Mouse (Mus musculus) cerebellum, postnatal 10 days (tissue): ENCODE results near the gene Cdkn2aip.

Source experiments
- DNase-seq, 2 experiments: peaks; one replicate each; pipeline ENCODE4 v3.0.0; 2021; ENCODE audit warnings: mixed read lengths in 2 of 2

Gene Cdkn2aip

GRCm38 (mm10) chr8:47693119-47693518, 20.6 kb downstream of the Cdkn2aip start:
- DNase-seq = peak; percentile 93 to 97

- DNase-seq = no peak
Observed at GRCm38 (mm10) chr8:47691831-47692230, 21.9 kb downstream of the Cdkn2aip start.

DNA sequence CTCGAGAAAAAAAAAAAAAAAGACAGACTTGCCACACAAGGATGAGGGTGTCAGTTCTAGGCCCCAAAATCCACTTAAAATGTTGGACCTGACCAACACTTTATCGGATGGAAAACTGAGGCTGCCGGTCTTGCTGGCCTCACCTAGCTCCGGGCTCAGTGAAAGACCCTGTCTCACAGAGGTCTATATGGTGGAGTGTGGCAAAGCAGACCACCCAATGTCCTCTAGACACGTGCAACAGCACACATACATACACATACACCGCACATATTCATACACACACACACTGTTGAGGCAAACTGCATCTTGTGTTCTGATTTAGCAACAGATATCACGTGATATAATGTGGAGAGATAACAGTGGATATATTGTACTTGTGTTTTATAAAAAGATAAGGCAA, 22.4 kb downstream of the Cdkn2aip start:
- DNase-seq = no peak

GRCm38 (mm10) chr8:47690674-47691078, 23.1 kb downstream of the Cdkn2aip start:
- DNase-seq = no peak

- DNase-seq = peak; percentile 28 to 45
Observed at GRCm38 (mm10) chr8:47689704-47690326, 23.9 kb downstream of the Cdkn2aip start.

GRCm38 (mm10) chr8:47684441-47684840, 29.3 kb downstream of the Cdkn2aip start:
- DNase-seq = no peak

DNA sequence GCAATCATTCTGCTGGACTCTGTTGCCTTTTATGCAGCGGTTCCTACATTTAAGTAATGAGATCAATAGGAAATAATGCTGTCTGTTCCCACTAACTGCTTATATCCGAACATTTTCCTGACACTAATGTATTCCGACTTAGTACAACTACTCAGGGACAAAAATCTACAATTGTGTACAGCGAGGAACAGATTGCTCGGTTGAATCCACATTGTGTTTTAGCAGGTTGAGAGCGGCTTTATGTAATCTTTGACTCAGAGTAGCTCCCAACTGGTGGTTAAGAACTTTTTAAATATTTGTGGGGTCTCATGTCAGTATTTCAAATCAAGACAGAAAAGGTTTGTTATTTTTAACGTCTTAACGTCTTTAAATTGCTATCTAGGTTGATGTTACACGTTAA, 29.7 kb downstream of the Cdkn2aip start:
- no peak for DNase-seq

GRCm38 (mm10) chr8:47680306-47680705, 33.4 kb downstream of the Cdkn2aip start:
- DNase-seq = no peak

GRCm38 (mm10) chr8:47679603-47680002, 34.1 kb downstream of the Cdkn2aip start:
- no peak for DNase-seq

DNA sequence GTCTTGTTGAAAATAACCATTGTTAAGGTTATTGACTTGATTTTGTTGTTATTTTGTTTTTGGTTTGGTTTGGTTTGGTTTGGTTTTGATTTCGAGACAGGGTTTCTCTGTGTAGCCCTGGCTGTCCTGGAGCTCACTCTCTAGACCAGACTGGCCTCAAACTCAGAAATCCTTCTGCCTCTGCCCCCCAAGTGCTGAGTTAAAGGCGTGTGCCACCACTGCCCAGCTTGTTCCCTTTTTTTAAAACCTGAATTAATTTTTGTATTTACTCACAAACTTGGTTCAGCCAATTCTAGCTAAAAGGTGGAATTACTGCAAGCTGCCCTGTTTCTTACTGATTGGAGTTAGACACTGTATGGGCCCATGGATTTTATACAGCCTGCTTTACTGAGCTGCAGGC, 37.1 kb downstream of the Cdkn2aip start:
- DNase-seq = no peak

DNA sequence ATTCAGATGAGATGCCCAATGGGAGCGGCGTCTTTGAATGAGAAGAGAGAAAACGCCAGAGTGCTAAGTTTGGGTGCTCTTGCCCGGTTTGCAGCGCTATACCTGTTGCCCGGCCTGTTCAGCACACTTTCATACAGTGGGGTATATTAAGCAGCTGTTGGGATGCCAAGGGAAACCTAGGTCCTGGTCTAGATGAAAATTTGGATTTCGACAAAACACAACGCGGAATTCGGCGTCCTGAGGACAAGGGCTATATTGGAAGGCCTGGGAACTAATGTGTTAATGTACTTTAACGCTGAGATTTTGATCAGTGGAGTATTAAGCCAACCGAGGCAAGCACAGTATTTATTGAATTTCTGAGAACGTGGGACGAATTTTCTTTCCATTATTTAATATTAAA, 37.5 kb downstream of the Cdkn2aip start:
- DNase-seq = peak in 1 of 2 experiments; percentile 27

GRCm38 (mm10) chr8:47675786-47676185, 37.9 kb downstream of the Cdkn2aip start:
- peak in 1 of 2 experiments; percentile 59 for DNase-seq

GRCm38 (mm10) chr8:47674777-47675710, 38.7 kb downstream of the Cdkn2aip start, which contains the start of gene Ing2:
Gene Ing2, minus strand, starts transcription at chr8:47675556.
- DNase-seq = peak; percentile 100

- no peak for DNase-seq
Observed at GRCm38 (mm10) chr8:47674140-47674776, 39.5 kb downstream of the Cdkn2aip start.

DNA sequence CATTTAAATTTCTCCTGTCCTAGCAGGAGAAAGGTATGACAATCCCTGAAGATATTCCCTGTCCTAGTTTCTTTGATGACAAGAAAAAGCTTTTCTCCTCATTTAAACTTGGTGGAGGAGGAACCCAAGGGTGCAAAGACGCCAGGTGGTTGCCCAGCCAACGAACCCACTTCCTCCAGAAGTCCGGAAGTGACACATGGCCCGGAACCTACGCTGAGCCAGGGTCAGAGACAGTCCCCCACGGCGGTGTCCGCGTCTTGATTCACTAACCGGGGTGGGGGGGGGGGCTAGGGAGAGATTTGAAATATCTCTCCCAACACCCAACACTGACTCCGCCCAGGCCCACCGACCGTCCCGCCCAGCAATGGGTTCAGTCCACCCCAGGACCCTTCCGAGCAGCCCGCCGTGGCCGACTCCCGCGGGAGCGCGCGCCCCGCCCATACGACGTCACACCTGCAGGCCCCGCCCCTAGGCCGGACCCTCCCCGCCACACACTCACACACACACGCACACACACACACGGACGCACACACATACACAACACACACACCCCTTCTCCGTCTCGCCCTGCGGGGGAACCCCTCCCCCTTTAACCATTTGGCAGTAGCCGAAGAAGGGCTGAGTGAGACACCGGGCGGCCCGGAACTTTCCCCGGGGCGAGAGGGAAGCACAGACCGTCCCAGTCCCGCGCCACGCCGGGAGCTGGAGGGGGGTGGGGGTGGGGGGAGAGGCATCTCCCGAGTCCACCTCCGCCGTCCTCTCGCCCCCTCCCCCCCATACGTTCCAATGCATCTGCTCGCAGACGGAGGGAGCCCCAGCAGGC, 40.2 kb downstream of the Cdkn2aip start:
- peak; percentile 97 for DNase-seq

DNA sequence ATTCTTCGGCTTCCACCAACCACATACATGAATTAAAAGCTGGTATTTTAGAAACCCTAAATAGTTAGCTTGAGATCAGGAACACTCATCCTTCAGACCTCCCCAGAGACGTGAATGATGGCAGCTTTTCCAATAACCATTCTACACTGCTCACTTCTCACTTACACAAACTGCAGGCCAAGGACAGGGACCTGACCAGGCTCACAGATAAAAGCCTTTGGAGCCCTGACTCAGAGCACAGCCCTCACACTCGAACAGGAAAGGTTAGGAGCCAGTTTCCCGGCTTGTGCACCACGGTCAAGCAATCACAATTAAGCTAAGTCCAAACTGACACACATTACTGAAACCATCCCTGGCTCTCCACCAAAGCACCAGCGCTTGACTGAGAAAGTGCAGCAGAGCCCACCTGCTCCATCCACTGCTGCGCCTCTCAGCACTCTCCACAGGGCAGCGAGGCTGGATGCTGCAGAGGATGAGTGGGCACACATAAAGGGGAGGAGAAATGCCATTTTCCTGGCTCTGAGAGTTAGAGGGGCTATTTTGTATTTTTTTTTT, 49.4 kb downstream of the Cdkn2aip start:
- DNase-seq = peak; percentile 65 to 68

DNA sequence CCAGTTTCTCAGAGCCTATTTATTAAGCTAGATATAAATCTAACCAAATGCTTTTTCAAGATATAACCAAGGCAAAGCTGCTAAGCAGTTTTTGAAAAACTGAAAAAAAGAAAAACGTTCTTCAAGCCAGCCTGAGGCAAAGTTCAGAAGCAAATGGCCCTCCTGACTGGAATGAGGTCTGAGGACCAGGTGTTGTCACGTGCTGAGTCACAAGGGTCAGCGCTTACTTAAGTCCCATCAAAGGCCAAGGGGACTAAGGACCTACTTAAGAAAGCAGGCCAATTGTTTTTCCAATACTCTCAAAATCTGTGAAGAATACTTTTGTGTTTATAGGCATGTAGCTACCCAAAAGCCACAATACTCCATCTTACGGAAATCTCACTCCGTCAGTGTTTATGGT, 50.5 kb downstream of the Cdkn2aip start:
- DNase-seq = no peak

DNA sequence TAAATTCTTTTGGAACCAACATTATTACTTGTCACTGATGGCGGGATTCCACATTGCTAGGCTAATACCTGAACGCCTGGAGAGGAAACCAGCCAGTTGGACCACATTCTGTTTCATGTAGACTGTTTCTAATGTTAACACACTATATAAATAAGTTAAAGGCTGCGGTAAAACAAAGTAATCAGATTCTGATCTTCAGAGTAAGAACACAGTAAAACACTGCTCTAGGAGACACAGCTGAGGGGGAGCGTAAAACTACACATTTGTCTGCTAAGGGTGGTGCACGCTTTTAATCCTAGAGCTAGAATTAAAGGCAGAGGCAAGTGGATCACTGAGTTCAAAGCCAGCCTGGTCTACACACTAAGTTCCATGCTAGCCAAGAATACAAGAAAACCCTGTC, 51.0 kb downstream of the Cdkn2aip start:
- no peak for DNase-seq

DNA sequence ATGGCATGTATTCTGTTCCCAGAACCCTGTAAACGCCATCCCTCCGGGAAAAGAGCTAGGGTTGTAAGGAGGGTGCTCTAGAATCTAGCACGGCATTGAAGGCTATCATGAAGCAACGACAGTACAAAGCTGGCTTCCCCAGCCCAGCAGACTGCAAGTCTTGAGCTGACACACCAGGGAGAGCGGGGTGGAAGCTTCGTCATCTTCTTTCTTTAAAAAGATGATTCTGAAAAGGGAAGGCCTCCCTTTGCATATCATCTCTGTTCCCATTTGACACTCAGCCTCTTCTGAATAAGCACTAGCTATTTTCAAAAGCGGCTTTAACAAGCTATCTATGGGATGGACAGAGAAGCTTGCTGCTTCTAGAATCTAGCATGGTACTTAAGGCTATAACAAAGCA, 53.3 kb downstream of the Cdkn2aip start:
- DNase-seq = no peak

DNA sequence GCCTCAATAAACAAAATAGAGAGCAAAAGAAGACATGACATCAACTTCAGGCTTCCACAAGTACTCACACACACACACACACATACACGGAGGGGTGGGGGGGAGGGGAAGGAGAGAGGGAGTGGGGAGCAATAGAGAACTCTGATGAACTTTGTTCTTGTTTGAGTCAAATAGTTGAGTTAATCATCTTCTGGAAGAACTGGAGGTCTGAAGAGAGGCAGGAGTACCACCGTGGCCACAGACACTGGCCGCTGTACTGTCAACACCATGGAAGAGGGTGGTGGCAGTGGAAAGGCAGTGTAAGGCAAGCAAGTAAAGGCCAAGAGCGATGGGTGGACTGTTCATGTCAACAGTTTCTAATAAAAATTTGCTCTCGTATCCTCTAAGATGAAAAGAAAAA, 54.3 kb downstream of the Cdkn2aip start:
- no peak for DNase-seq
